Mouse (Mus musculus) lung, adult 18-20 months (tissue): ENCODE results near the gene Olfr373.

ENCODE experiments used
- DNase-seq, 2 experiments: peaks; one replicate each; pipeline ENCODE4 v3.0.0; 2022; ENCODE audit warnings: mixed read lengths in 2 of 2

Olfr373 gene

DNA sequence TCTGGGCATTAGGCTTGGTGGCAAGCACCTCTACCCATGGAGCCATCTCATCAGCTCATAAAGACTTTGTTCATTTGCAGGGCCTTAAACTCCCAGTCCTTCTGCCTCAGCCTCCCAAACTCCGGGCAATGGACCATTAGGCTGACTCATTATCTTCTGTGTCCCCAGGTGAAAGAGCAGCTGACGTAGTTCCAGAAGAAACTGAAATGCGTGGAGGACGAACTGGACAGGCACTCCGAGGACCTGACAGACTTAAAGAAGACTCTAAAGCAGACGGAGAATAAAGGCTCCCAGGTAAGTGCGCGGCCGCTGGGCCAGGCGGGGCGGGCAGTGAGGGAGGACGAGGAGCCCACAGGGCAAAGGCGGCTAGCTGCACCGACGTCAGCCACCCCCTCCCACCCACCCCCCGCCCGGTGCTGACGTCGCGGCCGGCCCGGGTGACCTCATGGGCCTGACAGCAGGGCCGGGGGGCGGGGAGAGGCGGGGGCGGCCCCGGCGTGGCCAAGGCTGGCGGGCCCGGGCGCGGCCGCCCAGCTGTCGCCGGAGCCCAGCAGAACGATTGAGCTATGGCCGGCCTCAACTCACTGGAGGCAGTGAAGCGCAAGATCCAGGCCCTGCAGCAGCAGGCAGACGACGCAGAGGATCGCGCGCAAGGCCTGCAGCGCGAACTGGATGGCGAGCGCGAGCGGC lies 51.9 kb downstream of the Olfr373 start, which contains the start of gene Tpm4:
Gene Tpm4 (plus strand): TSS at position 220 of the 690 bp plus-strand sequence.
- peak; percentile 77 to 78 for DNase-seq

DNA sequence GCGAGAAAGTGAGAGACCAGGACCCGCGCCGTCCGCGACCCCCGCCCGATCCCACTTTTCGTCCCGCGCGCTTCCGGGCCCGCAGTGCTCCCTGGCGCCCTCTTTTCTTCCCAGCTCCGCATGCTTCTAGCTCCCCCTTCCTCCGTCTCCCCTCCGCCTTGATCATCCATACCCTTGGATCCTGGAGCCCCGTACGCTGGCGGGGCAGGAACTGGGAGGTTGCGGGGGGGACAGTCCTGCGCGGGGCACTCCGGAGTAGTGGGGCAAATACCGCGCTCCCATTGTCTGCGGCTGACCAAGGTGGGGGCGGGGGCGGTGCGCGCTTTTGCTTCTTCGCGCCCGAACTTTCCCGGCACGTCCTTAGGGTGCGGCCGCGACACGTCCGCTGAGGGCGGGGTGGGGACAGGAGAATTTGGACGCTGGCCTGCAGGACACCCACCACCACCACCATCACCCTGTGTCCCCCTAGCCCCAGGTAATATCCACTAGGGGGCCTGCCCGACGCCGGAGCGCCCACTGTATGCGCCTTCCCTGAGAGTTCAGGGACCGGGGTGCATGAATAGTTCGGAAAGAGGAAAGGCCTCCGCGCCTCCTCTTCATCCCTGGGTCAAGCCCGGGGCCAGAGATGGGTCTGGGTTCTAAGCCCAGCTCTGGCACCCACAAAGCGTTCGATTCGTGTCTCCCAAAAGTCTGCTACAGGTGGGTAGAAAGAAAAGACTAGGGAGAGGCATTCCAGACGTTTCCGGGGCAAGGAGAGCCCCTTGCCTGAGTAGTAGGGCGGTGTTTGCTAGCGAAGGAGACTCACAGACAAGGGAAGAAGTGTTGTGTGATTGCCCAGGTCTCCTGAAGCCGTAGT lies 52.7 kb downstream of the Olfr373 start:
- DNase-seq, result peak; percentile 66 to 70

- peak; percentile 86 to 88 for DNase-seq
Measured at GRCm38 (mm10) chr8:72136302-72136978, 53.5 kb downstream of the Olfr373 start.

- DNase-seq, result no peak
Measured at GRCm38 (mm10) chr8:72137431-72137830, 54.5 kb downstream of the Olfr373 start.

- DNase-seq, result no peak
Measured at GRCm38 (mm10) chr8:72138456-72138855, 55.5 kb downstream of the Olfr373 start.

- no peak for DNase-seq
Measured at GRCm38 (mm10) chr8:72143256-72143824, 60.4 kb downstream of the Olfr373 start.

- DNase-seq, result no peak
Measured at GRCm38 (mm10) chr8:72144345-72144975, 61.5 kb downstream of the Olfr373 start.

DNA sequence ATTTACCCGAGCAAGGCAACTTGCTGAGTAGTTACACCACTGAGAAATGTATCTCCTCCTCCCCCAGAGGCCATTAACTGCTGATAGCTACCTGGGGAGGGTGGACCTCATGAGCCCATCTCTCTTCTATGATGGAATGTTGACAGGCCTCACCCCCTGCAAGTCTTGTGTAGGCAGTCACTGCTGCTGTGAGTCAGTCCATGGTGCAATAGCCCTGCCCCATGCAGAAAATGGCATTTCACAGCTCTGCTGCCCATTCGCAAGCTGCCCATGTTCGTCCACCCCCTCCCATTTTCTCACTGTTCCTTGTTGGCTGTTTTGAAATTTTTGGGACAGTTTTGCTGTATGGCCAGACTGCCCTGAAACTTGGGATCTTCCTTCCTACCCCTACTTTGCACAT lies 62.5 kb downstream of the Olfr373 start:
- DNase-seq, result peak in 1 of 2 experiments; percentile 31

DNA sequence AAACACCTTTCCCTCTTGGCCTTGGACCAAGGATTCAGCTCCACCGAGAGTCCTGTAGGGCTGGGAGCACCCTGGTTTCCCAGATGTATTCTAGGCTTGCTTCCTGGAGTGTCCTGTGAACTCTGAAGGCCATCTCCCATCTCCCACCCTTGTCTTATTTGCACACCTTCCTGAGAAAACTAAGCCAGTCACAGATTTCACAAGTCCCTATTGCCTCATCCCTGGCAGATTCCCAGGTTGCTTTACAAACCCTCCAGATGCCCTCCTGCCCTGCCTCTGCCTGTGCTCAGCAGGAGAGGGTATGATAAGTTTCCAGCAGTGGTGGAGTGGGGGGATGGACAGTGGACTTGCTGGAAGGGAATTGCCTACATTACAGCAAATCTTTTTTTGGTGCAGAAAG lies 63.1 kb downstream of the Olfr373 start:
- DNase-seq, result peak; percentile 80 to 86

GRCm38 (mm10) chr8:72146556-72146955 lies 63.6 kb downstream of the Olfr373 start:
- no peak for DNase-seq

DNA sequence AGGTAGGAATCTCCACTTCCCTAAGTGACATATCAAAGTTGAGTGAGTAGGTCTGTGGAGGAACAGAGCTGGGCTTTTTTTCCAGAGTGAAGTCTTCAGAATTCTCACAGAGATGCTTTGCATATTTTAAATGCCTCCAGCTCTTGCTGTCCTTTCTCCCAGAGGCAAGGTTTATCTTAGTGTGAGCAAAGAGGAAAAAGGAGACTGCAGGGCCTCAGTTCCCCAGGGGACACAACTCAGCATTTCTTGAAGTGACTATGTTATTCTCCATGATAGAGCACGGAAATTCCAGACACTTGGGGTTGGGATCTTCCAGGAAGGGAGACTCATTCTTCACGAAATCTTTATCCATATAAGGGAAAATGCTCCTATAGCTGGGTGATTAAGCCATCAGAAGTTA lies 64.3 kb downstream of the Olfr373 start:
- no peak for DNase-seq

- no peak for DNase-seq
Measured at GRCm38 (mm10) chr8:72149056-72149455, 66.1 kb downstream of the Olfr373 start.

DNA sequence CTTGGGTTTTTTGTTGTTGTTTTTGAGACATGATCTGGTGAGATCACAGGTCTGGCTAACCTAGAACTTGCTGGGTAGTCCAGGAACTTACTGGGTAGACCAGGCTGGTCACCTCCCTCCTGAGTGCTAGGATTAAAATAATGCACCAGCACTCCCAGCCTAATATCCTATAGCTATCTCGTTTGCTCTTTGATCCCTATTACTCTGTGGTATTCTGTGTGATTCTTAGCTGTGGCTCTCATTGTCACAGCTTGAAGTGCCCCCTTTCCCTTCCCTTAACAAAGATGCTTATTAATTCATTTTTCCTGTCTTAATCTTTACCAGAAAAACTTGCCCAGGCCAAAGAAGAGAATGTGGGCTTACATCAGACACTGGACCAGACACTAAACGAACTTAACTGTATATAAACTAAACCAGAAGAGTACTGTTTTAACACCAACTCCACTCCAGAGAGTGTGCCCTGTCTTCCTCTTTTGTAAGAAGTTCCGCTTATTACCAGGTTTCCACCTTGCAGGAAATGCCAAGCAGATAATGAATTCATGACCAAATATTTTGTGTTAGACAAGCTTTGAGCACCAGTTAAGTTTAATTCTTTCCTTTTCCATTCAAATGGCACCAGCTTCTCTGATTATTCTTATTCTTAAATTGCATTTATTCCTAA lies 68.6 kb downstream of the Olfr373 start:
- no peak for DNase-seq
